Mouse (Mus musculus) liver, postnatal 0 days (tissue): ENCODE results near the gene Itgb5.

ENCODE experiments used
- CTCF ChIP-seq: sonication (generic); IDR thresholded peaks from 2 replicates; pipeline ENCODE4 v1.5.1; 2016; ENCODE audit warnings: antibody characterized with exemption, low read depth
- EP300 ChIP-seq: IDR thresholded peaks from 2 replicates; pipeline ENCODE4 v1.6.1; 2016; ENCODE audit warnings: antibody characterized with exemption, low read depth, mild to moderate bottlenecking

- TF ChIP-seq CTCF (no peak), EP300 (no peak)
Measured at GRCm38 (mm10) chr16:33943388-33943787, 113.9 kb downstream of the Itgb5 start.
